Mouse (Mus musculus) embryonic fibroblast, embryonic 13.5 days (primary cell): ENCODE measurements around the gene Uqcc3.

Experiments
- CTCF ChIP-seq: IDR thresholded peaks from 2 replicates; pipeline ENCODE4 v1.5.1; 2011; ENCODE audit warnings: mild to moderate bottlenecking, control low read depth, low read length, moderate library complexity, borderline replicate concordance; ENCODE audit not compliant: insufficient read depth
- POLR2A ChIP-seq: IDR thresholded peaks from 2 replicates; pipeline ENCODE4 v1.6.1; 2011; ENCODE audit warnings: low read depth, mild to moderate bottlenecking, control low read depth, low read length, moderate library complexity

DNA sequence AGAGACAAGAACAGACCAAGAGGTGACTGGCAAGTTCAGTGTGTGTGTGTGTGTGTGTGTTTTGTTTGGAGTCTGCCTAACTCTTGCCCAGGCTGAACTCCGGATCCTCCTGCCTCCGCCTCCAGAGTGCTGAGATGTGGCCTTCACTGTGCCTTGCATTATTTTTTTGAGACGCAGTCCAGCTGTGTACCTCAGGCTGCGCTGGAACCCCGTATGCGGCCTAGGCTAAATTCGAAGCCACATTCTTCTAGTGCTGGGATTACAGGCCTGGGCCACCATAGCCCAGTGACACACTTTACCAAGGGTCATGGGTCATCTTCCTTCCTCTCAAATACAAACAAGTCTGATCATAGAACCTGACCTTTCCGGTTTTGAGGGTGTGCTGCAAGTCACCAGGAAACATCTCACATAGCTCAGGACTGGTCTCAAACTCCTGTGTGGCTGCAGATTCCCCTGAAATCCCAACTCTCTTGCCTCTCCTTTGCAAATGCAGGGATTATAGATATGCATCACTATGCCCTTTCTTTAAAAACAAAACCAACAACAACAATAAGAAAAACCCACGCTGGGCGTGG lies 8.4 kb downstream of the Uqcc3 start:
- TF ChIP-seq POLR2A (no peak), CTCF (no peak)
